Mouse (Mus musculus) CH12.LX (cell line): ENCODE results near the gene Igf1r. TPM values are rescaled to one million over a fixed set of nuclear protein-coding genes. Genes with fewer than 3 reads are reported as not detected.

ENCODE experiments used
- DNase-seq: peaks from one replicate; pipeline ENCODE4 v3.0.0-alpha.2; 2013; ENCODE audit errors: extremely low read depth
- H3K27ac ChIP-seq: 2 replicates; pipeline ENCODE4 v1.5.1; 2012; ENCODE audit warnings: low read depth, mild to moderate bottlenecking, control low read depth, moderate library complexity; ENCODE audit not compliant: insufficient read depth
- H3K27me3 ChIP-seq: replicated peaks from 2 replicates; pipeline ENCODE3; 2012; ENCODE audit warnings: inconsistent platforms
- H3K36me3 ChIP-seq, 2 experiments: replicated peaks in 1 of 2; 2 replicates each; pipeline versions ENCODE3 to v1.6.1; 2012; ENCODE audit warnings: inconsistent platforms in 1 of 2, low read length in 1 of 2, mild to moderate bottlenecking in 1 of 2, mixed read lengths in 1 of 2, moderate library complexity in 1 of 2; ENCODE audit not compliant: control insufficient read depth in 1 of 2, insufficient read depth in 1 of 2
- H3K4me1 ChIP-seq, 2 experiments: 2 replicates each; pipeline ENCODE4 v1.6.1; 2012; ENCODE audit warnings: inconsistent platforms in 1 of 2, moderate library complexity in 1 of 2; ENCODE audit not compliant: insufficient read depth in 2 of 2, control insufficient read depth in 1 of 2
- H3K4me2 ChIP-seq: 2 replicates; pipeline ENCODE4 v1.6.1; 2012; ENCODE audit warnings: low read depth, mild to moderate bottlenecking, control low read depth; ENCODE audit not compliant: poor library complexity, insufficient read depth, severe bottlenecking
- H3K4me3 ChIP-seq, 3 experiments: fragments of 150-350 bp in 1 of 3; sonication (generic) in 1 of 3; replicated peaks in 1 of 3; 2 replicates each; pipeline versions ENCODE3 to v1.5.1; 2011 to 2012; ENCODE audit warnings: low read depth in 2 of 3, low read length in 2 of 3, mild to moderate bottlenecking in 2 of 3, moderate library complexity in 2 of 3, control low read depth in 1 of 3, improper control_type of control experiment in 1 of 3, inconsistent platforms in 1 of 3, mixed read lengths in 1 of 3; ENCODE audit not compliant: poor library complexity in 1 of 3
- H3K79me2 ChIP-seq: replicated peaks from 2 replicates; pipeline ENCODE4 v1.6.1; 2012; ENCODE audit warnings: mild to moderate bottlenecking, moderate library complexity; ENCODE audit not compliant: control insufficient read depth, poor library complexity, insufficient read depth, severe bottlenecking; ENCODE audit errors: extremely low read depth
- H3K9ac ChIP-seq: 2 replicates; pipeline ENCODE4 v1.6.1; 2012; ENCODE audit warnings: low read depth, mild to moderate bottlenecking, control low read depth, moderate library complexity; ENCODE audit not compliant: insufficient read depth
- H3K9me3 ChIP-seq: replicated peaks from 2 replicates; pipeline ENCODE3; 2012; ENCODE audit warnings: low read length, inconsistent platforms, mixed read lengths
- BHLHE40 ChIP-seq: IDR thresholded peaks from 2 replicates; pipeline ENCODE4 v1.6.1; 2011; ENCODE audit warnings: mild to moderate bottlenecking, low read depth, low read length, improper control_type of control experiment
- CTCF ChIP-seq, 2 experiments: IDR thresholded peaks in 1 of 2; conservative IDR thresholded peaks in 1 of 2; 2 replicates each; pipeline ENCODE4 v1.5.1; 2011 to 2012; ENCODE audit warnings: low read depth in 2 of 2, low read length in 2 of 2, improper control_type of control experiment in 1 of 2, inconsistent platforms in 1 of 2, mild to moderate bottlenecking in 1 of 2, moderate library complexity in 1 of 2
- E2F4 ChIP-seq: IDR thresholded peaks from 2 replicates; pipeline ENCODE4 v1.6.1; 2011; ENCODE audit warnings: low read depth, low read length, improper control_type of control experiment; ENCODE audit not compliant: insufficient replicate concordance
- ETS1 ChIP-seq: conservative IDR thresholded peaks from 2 replicates; pipeline ENCODE4 v1.6.1; 2012; ENCODE audit warnings: low read depth, mild to moderate bottlenecking, inconsistent platforms, low read length, improper control_type of control experiment, moderate library complexity
- GABPA ChIP-seq: IDR thresholded peaks from 2 replicates; pipeline ENCODE4 v1.6.1; 2012; ENCODE audit warnings: low read depth, low read length, improper control_type of control experiment, inconsistent platforms; ENCODE audit not compliant: insufficient replicate concordance
- HCFC1 ChIP-seq: IDR thresholded peaks from 2 replicates; pipeline ENCODE4 v1.6.1; 2012; ENCODE audit warnings: low read depth, mild to moderate bottlenecking, inconsistent platforms, low read length, improper control_type of control experiment
- IRF4 ChIP-seq: IDR thresholded peaks from 2 replicates; pipeline ENCODE4 v1.6.1; 2014; ENCODE audit warnings: low read depth, mild to moderate bottlenecking, inconsistent platforms, low read length, improper control_type of control experiment
- JUN ChIP-seq: IDR thresholded peaks from 2 replicates; pipeline ENCODE4 v1.6.1; 2011; ENCODE audit warnings: low read depth, mild to moderate bottlenecking, low read length, improper control_type of control experiment, moderate library complexity; ENCODE audit not compliant: insufficient read depth
- JUND ChIP-seq: conservative IDR thresholded peaks from 2 replicates; pipeline ENCODE4 v1.6.1; 2011; ENCODE audit warnings: low read depth, low read length, improper control_type of control experiment
- NELFE ChIP-seq: IDR thresholded peaks from 2 replicates; pipeline ENCODE4 v1.6.1; 2011; ENCODE audit warnings: low read depth, low read length, improper control_type of control experiment
- NRF1 ChIP-seq: IDR thresholded peaks from 2 replicates; pipeline ENCODE4 v1.6.1; 2014; ENCODE audit warnings: low read depth, mild to moderate bottlenecking, inconsistent platforms, low read length, improper control_type of control experiment, moderate library complexity
- SIN3A ChIP-seq: IDR thresholded peaks from 2 replicates; pipeline ENCODE4 v1.6.1; 2012; ENCODE audit warnings: low read length, improper control_type of control experiment, inconsistent platforms
- TBP ChIP-seq: conservative IDR thresholded peaks from 2 replicates; pipeline ENCODE4 v1.6.1; 2011; ENCODE audit warnings: low read depth, low read length, improper control_type of control experiment
- TCF12 ChIP-seq: IDR thresholded peaks from 2 replicates; pipeline ENCODE4 v1.6.1; 2014; ENCODE audit warnings: low read depth, mild to moderate bottlenecking, inconsistent platforms, low read length, improper control_type of control experiment
- UBTF ChIP-seq: IDR thresholded peaks from 2 replicates; pipeline ENCODE4 v1.6.1; 2012; ENCODE audit warnings: low read depth, mild to moderate bottlenecking, inconsistent platforms, low read length, improper control_type of control experiment, moderate library complexity
- ZC3H11A ChIP-seq: IDR thresholded peaks from 2 replicates; pipeline ENCODE4 v1.6.1; 2012; ENCODE audit warnings: low read depth, mild to moderate bottlenecking, inconsistent platforms, low read length, improper control_type of control experiment
- ZMIZ1 ChIP-seq: IDR thresholded peaks from 2 replicates; pipeline ENCODE4 v1.6.1; 2012; ENCODE audit warnings: low read depth, mild to moderate bottlenecking, inconsistent platforms, low read length, improper control_type of control experiment
- dilution Hi-C: fragments of 300-500 bp; cut with MboI; formaldehyde crosslinking; loops from 2 replicates; pipeline ENCODE4 v1.14.3; 2020; ENCODE audit warnings: low sequenced_read_pairs; ENCODE audit not compliant: extremely low pct_unique_long_range_greater_than_20kb, extremely low pct_ligation_motif_present
- in situ Hi-C: fragments of 300-500 bp; cut with MboI; formaldehyde crosslinking; loops from 3 replicates; pipeline ENCODE4 v1.14.3; 2019; ENCODE audit warnings: low sequenced_read_pairs, low pct_ligation_motif_present, low pct_unique_long_range_greater_than_20kb, mixed read lengths
- polyA plus RNA-seq: library from polyadenylated mRNA; unstranded; fragments of >175 nt; gene quantifications from 2 replicates; pipeline ENCODE4 v1.2.1, GENCODE M21; 2012; ENCODE audit warnings: low read depth; ENCODE audit not compliant: insufficient read length
- total RNA-seq, 2 experiments: library from RNA; depleted of rRNA; stranded (reverse); fragments of 300-350 nt in 1 of 2; fragments of >200 nt in 1 of 2; gene quantifications; 2 replicates each; pipeline ENCODE4 v1.2.3; 2012 to 2014

Igf1r gene
- total and polyA plus RNA-seq, 3 experiments, result 0.19 to 1.6 (median 0.29) TPM

DNA sequence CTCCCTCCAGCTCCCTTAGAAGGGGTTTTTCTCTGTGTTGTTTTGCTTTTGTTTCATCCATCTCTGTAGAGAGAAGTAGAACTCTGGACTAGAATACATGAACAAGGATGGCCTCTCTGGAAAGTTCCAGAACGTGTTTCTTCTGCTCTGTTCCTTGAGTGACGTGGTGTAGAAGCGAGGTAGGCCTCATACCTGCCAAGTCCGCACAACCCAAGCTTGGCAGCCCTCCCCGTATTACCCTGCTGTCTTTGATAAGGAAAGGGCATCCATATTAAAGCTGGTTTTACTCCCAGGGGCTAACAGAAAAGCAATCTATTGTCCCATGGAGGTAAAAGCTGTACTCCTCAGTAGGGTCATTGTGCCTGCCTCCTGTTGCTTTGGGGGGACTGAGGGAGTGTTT, 164.9 kb downstream of the Igf1r start:
- no peaks in the 10 kb centered on the region for H3K36me3 ChIP-seq
- no peaks in the 10 kb centered on the region for H3K9me3 ChIP-seq
- no peak overlapping the region for H3K9ac ChIP-seq
- H3K4me3 ChIP-seq, result no peak overlapping the region
- in situ Hi-C loops (no loop called here), dilution Hi-C loops (no loop called here)
- H3K27ac ChIP-seq, result no peak overlapping the region
- DNase-seq, result no peak
- peaks cover 5% of the 10 kb centered on the region for H3K27me3 ChIP-seq
- TF ChIP-seq E2F4 (no peak), GABPA (no peak), SIN3A (no peak), UBTF (no peak), ZC3H11A (no peak), HCFC1 (no peak), IRF4 (no peak)
- TF ChIP-seq, all 38 proteins: peak for 0
- H3K4me1 ChIP-seq, result no peaks in the 10 kb centered on the region
- no peaks in the 10 kb centered on the region for H3K79me2 ChIP-seq
- no peak overlapping the region for H3K4me2 ChIP-seq

DNA sequence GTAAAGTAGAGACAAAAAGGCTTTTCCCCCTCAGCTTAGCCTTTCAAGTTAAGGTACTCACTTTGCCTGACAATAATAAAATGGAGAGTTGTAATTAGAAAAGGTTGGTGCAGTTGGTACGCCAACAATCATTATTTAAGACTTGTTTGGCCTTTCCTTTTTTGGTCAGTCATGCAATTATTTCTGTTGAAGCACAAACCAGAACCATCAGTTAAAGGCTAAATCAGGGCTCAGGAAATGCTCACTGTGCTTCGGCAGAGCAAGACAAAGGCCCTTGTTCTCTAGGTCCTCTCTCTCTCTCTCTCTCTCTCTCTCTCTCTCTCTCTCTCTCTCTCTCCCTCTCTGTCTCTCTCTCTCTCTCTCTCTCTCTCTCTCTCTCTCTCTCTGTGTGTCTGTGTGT, 165.4 kb downstream of the Igf1r start:
- DNase-seq, result no peak
- no peaks in the 10 kb centered on the region for H3K36me3 ChIP-seq
- no peaks in the 10 kb centered on the region for H3K9me3 ChIP-seq
- no peaks in the 10 kb centered on the region for H3K4me1 ChIP-seq
- no peak overlapping the region for H3K27ac ChIP-seq
- TF ChIP-seq TBP (no peak), JUND (no peak), ETS1 (no peak), JUN (no peak)
- in situ Hi-C loops (no loop called here), dilution Hi-C loops (no loop called here)
- H3K4me2 ChIP-seq, result no peak overlapping the region
- H3K4me3 ChIP-seq, result no peak overlapping the region
- peaks cover 5% of the 10 kb centered on the region for H3K27me3 ChIP-seq
- no peaks in the 10 kb centered on the region for H3K79me2 ChIP-seq
- no peak overlapping the region for H3K9ac ChIP-seq

DNA sequence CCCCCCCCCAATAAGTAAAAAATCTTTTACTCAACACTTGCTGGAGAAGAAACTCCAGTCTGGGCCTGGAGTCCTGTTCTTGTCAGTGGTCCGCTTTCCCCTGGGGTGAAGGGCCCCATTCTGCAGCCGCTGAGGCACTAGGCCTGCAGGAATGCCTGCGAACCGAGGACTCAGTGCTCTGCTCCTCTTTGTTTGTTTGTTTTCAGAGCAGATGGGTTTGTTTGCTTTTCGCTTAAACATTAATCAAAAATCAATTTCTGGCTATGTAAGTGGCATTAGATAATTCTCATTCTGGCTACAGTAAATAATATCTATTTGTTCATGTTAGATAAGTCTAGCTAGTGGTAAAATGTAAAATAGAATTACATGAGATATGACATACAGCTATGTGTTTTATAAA, 167.0 kb downstream of the Igf1r start:
- dilution Hi-C loops, result no loop called here

More for the DNA sequence above, 167.0 kb downstream of the Igf1r start:
- Histone ChIP-seq H3K4me1 (no peaks in the 10 kb centered on the region), H3K4me2 (no peak overlapping the region), H3K27ac (no peak overlapping the region), H3K9ac (no peak overlapping the region), H3K27me3 (peaks cover 2% of the 10 kb centered on the region), H3K4me3 (no peak overlapping the region), H3K79me2 (no peaks in the 10 kb centered on the region), H3K36me3 (no peaks in the 10 kb centered on the region), H3K9me3 (no peaks in the 10 kb centered on the region)
- DNase-seq, result no peak
- TF ChIP-seq ZMIZ1 (no peak), TCF12 (no peak), NRF1 (no peak), CTCF (conservative IDR thresholded peaks at IDR 0.05 in 1 of 2, IDR thresholded peaks at IDR 0.05 in 1 of 2; ENCODE audit: low read depth in 2 of 2, low read length in 2 of 2) (no peak), NELFE (no peak), BHLHE40 (no peak)
- in situ Hi-C loops, result no loop called here
